Mouse (Mus musculus) spleen, postnatal 4 days (tissue): ENCODE measurements around the gene Rbm28.

Experiments
- DNase-seq, 2 experiments: peaks; one replicate each; pipeline ENCODE4 v3.0.0; 2022; ENCODE audit warnings: low spot score in 2 of 2

The Rbm28 gene

GRCm38 (mm10) chr6:29144971-29145370 lies 19.8 kb downstream of the Rbm28 start:
- DNase-seq: no peak

DNA sequence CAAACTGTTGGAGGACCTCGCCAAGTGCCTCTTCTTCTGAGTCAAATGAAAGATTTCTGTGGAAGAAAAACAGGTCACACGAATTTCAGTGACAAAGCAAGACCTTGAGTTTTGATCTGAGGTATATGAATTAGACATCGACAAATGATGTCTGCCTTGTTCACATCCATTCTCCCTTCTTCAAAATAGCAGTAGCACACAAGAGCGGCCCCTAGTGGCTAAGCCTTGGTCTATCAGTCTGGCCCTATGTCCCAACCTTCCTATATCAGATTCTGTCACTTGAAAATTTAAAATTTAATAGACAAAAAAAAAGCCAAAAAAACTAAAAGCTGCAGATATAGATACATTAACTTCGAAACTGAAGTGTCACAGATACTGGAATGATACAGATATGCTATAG lies 21.2 kb downstream of the Rbm28 start:
- peak; percentile 21 to 69 for DNase-seq

DNA sequence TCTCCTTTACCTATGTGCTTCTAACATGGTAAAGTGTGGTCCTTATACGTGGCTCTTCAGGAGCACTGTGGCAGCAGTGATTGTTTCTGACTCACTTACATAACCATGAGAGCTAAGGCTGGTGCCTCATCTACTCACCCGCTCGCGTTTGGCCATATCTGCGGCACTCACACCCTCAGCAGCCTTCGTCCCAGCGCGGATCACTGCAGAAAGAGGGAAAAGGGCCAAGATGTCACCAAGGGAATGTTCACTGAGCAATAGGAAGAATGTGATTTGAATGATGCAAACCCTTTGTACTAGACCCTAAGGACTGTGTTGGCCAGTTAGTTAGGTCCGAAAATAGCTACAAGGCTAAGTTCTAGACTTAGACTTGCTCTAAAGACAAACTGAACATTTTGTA lies 27.4 kb downstream of the Rbm28 start:
- no peak for DNase-seq

DNA sequence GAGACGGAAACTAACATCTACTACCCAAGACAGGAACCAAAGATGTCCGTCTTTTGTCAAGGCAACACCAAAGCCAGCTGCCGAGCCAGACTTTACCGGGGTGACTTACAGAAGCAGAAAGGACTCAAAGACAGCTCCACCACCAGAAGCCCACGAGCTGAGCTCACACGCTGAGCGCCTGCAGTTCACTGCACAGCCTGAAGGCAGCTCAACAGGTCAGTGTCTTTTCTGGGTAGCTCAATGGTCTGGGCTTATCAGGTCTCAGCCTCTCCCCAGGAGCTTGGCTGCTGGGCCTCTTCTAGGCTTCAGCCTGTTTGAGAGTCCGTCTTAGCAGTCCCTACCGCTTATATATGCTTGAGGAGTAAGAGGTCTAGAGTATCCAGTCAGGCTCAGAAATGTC lies 31.7 kb downstream of the Rbm28 start:
- no peak for DNase-seq

- DNase-seq: no peak
Observed at GRCm38 (mm10) chr6:29126878-29127426, 37.9 kb downstream of the Rbm28 start.

DNA sequence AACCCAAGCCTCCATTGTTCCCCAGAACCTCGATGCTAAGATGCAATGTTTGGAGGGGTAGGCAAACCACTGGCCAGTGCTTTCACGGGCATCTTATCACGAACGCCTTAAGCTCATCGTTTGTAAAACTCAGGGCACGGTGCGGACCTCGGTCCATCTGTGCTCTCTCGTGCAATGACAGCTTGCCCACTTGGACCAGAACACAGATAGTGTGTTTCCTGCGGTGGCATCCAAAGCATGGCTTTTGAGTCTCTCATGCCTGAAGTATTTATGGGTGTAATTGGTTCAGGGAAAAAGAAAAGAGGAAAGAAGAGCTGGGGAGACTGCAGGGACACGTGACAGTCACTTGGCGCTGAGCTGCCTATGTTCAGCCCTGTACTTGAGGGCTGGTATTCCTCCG lies 44.8 kb downstream of the Rbm28 start:
- DNase-seq: no peak

DNA sequence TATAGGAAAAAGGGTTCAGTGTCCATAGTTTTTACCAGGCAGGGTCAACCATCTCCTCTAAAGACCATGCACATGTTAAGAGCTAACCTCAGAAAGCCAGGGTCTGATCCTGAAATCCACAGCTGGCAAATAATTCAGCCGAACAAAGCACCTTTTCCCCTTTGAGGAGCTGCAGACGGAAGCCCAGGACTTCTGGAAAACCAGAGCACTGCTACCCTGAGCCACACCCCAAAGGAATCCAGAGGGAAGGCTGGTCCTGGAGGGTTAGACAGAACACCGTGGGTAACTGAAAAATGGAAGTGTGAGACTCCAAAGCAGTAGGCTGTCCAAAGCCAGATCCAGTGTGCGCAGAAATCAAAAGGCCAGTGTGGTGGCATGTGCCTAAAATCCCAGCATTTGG lies 45.8 kb downstream of the Rbm28 start:
- no peak for DNase-seq

DNA sequence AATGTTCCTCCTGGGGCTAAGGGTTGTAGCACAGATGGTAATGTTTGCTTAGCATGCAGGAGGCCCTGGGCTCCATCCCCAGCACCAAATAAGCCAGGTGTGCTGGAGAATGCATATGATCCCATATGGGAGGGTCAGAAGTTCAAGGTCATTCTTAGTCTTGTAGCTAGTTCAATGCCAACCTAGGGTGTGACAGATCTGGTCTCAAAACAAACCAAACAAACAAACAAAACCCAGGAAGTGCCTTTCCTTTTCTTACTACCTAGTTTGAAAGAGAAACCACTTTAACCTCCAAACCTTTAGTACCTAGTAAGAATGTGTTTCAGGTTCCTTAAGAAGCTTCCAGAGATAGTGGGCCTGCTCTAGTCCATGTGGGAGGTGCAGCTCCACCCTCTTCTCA lies 46.6 kb downstream of the Rbm28 start:
- no peak for DNase-seq

GRCm38 (mm10) chr6:29117417-29118104 lies 47.2 kb downstream of the Rbm28 start:
- DNase-seq: no peak

GRCm38 (mm10) chr6:29115756-29116155 lies 49.0 kb downstream of the Rbm28 start:
- DNase-seq: no peak

DNA sequence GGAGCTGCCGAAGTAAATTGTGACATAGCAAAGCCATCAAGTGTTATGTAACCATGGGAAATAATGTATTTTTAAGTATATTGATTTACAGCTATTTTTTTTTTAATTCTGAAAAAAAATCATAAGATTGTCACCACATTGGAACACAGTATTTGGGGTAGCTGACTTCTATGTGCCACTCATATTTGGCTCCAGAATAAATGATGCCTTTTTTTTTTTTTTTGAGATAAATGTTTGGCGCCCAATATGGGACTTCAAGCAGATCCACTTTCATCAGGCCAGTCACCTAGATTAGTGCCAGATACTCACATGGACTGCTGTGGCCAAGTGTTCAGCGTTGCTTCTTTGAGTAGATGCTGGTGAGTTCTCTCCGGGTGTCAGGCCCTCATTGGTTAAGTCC lies 53.3 kb downstream of the Rbm28 start:
- DNase-seq: no peak

DNA sequence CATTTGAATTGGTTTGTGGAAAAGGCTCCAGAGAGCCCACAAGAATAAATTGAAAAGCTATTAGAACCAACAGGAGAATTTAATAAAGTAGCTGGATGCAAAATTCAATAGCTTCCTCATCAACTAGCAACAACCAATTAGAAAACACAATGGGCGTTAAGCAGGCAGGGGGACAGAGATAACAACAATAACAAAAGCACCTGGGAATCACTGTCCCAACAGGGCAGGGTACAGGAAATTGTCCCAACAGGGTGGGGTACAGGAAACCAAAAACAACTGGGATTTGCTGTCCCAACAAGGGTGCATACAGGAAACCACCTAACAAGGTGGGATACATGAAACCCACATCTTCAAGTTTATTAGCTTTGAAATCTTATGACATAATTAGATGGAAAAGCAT lies 56.4 kb downstream of the Rbm28 start:
- no peak for DNase-seq

GRCm38 (mm10) chr6:29101248-29101864 lies 63.5 kb downstream of the Rbm28 start:
- no peak for DNase-seq

DNA sequence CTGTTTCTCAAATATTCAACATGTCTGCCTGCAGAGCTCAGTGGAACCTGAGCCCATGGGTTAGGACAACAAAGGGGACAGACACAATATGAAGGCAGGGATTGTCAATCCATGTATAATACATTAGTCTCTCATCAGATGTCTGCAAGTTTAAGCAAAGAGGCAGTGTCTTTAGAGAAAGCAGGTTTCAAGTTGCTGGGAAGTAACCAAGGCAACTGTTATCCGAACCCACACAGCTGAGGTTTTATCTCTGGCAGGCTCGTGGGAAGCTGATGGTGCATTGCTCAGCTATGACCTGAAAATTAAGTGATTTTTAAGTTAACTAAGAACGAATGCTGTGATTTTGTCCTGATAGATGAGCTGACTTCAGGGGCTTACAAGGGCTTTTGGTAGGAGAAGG lies 64.4 kb downstream of the Rbm28 start:
- no peak for DNase-seq

GRCm38 (mm10) chr6:29099536-29100170 lies 65.2 kb downstream of the Rbm28 start:
- no peak for DNase-seq

DNA sequence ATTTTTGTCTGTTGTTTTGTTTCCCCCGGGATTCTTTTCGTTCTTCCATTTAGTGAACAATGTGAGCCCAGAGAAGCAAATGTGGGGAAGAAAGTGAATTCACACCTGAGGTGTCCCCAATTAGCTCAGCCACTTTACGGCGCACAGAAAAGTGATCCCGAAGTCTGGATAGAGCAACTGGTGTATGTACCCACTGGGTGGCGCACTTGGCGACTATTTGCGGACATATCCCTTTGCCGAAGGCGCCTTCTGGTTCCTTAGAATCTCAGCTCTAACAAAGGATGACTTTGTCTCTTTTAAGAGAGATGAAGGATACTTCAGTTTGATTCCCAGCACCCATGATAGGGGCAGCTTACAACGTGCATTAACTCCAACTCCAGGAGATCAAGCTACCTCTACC lies 71.9 kb downstream of the Rbm28 start:
- no peak for DNase-seq

DNA sequence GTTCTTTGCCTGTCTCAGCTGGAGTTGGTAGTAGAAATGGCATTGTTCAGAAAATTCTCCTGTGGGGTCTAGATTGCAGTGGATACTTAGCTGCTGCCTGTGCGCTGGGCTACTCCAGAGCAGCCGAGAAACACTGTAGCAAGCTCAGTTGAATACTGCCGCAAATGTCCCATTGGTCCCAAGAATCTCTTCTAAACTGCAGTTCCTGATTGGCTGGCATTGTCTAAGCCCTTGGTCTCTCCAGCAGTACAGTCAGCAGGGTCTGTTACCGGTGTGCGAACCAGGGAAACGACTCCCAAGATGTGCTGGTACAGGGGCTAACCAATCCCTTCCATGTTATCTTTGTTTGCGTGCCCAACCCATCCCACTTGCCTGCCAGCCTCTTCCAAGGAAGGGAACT lies 72.6 kb downstream of the Rbm28 start:
- no peak for DNase-seq

- DNase-seq: no peak
Observed at GRCm38 (mm10) chr6:29087921-29088709, 76.7 kb downstream of the Rbm28 start.

DNA sequence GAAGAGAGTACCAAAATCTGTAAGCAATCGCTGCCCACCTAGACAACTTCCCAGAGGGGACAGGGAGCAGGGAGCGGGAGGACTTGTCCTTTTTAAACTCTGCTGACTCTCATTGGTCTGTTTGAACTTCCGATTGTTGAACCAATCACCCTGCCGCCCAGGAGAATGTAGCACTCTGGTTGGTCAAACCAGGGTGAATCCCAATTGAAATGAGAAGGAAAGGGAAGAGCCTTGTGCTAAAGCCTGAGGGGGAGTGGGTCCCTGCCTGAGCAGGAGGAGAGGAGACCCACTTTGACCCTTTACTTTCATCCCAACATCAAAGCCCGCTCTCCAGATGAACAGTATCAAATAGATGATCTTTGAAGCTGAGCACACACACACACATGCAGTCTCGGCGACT lies 80.4 kb downstream of the Rbm28 start:
- no peak for DNase-seq

- no peak for DNase-seq
Observed at GRCm38 (mm10) chr6:29082776-29083354, 81.9 kb downstream of the Rbm28 start.

- DNase-seq: no peak
Observed at GRCm38 (mm10) chr6:29081826-29082363, 82.9 kb downstream of the Rbm28 start.

DNA sequence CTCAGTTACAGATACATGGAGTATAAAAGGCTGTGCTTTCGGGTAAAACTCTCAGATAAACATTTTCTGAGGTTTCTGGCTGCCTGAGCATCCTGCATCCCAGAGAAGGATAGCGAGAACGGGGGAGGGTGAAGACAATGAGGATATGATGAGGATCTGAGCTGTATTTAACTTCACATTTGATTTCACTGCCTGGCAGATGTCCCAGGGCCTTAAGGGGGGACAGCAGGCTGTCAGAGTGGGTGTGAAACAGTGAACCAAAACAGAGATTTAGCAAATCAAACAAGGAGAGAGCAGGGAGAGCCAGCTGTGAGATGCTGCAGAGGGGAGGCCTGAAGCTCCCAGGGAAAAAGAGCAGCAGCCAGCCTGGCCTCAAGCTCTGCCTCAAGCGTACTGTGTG lies 85.5 kb downstream of the Rbm28 start:
- DNase-seq: no peak
